Mouse (Mus musculus) limb, embryonic 14.5 days (tissue): ENCODE measurements at regions not wholly inside any gene's neighbourhood (a gene's known extent, or its start where the extent isn't known, plus 50 kb on each side); places are given as distances from the start of the nearest gene placed in this dataset.

Experiments
- ATAC-seq: fragments of 200-750 bp; cut with Nextera tagmentation; 2 replicates; pipeline ENCODE4 v1.8.0; 2017; ENCODE audit warnings: low read depth, moderate number of reproducible peaks, moderate TSS enrichment; ENCODE audit not compliant: low FRiP score
- DNase-seq: peaks from one replicate; pipeline ENCODE4 v3.0.0-alpha.2; 2015; ENCODE audit warnings: low spot score
- H3K27ac ChIP-seq: fragments of 300-500 bp; sonication (generic); replicated peaks from 2 replicates; pipeline ENCODE4 v1.5.1; 2014; ENCODE audit warnings: low read depth, mild to moderate bottlenecking, low read length, moderate library complexity, mixed read lengths
- H3K27me3 ChIP-seq: fragments of 300-500 bp; sonication (generic); 2 replicates; pipeline ENCODE4 v1.6.1; 2014; ENCODE audit warnings: low read length, mixed read lengths; ENCODE audit not compliant: control insufficient read depth, insufficient read depth
- H3K36me3 ChIP-seq: fragments of 300-500 bp; sonication (generic); 2 replicates; pipeline ENCODE4 v1.6.1; 2014; ENCODE audit warnings: mild to moderate bottlenecking, low read length, moderate library complexity, mixed read lengths; ENCODE audit not compliant: control insufficient read depth, insufficient read depth
- H3K4me1 ChIP-seq: fragments of 300-500 bp; sonication (generic); 2 replicates; pipeline ENCODE4 v1.6.1; 2014; ENCODE audit warnings: antibody characterized with exemption, low read length, mixed read lengths; ENCODE audit not compliant: control insufficient read depth, insufficient read depth
- H3K4me2 ChIP-seq: fragments of 300-500 bp; sonication (generic); replicated peaks from 2 replicates; pipeline ENCODE4 v1.6.1; 2014; ENCODE audit warnings: low read depth, mild to moderate bottlenecking, low read length, moderate library complexity; ENCODE audit not compliant: severe bottlenecking
- H3K4me3 ChIP-seq: fragments of 300-500 bp; sonication (generic); replicated peaks from 2 replicates; pipeline ENCODE4 v1.5.1; 2014; ENCODE audit warnings: low read length
- H3K9ac ChIP-seq: fragments of 300-500 bp; sonication (generic); 2 replicates; pipeline ENCODE4 v1.6.1; 2014; ENCODE audit warnings: mild to moderate bottlenecking, low read depth, low read length, moderate library complexity; ENCODE audit not compliant: severe bottlenecking
- H3K9me3 ChIP-seq: fragments of 300-500 bp; sonication (generic); 2 replicates; pipeline ENCODE4 v1.6.1; 2016; ENCODE audit warnings: low read length; ENCODE audit not compliant: control insufficient read depth
- POLR2A ChIP-seq: fragments of 200-500 bp; IDR thresholded peaks from 2 replicates; pipeline ENCODE4 v1.8.0; 2012; ENCODE audit warnings: inconsistent platforms, mild to moderate bottlenecking, moderate library complexity, borderline replicate concordance; ENCODE audit not compliant: insufficient read depth, insufficient read length; ENCODE audit errors: extremely low read depth
- WGBS: fragments of 180-500 bp; shearing (Covaris S2); extraction: QIAGEN DNeasy Blood & Tissue Kit; methylation state at CpG from one replicate; pipeline ENCODE4 v1.1.7; 2014; 5-methylcytosine and 5-hydroxymethylcytosine counted together

- Histone ChIP-seq H3K36me3 (no peaks in the 10 kb centered on the region), H3K9ac (no peak overlapping the region), H3K4me2 (no peak overlapping the region), H3K4me3 (no peak overlapping the region), H3K27me3 (no peaks in the 10 kb centered on the region), H3K4me1 (no peaks in the 10 kb centered on the region), H3K27ac (no peak overlapping the region), H3K9me3 (no peaks in the 10 kb centered on the region)
- no peak for ATAC-seq
- 29% methylated on average over 12 of the region's 12 CpGs for WGBS
- DNase-seq = no peak
- TF ChIP-seq POLR2A = no peak
Observed at GRCm38 (mm10) chr19:6600873-6601530, 58.2 kb upstream of the Slc22a12 start.

GRCm38 (mm10) chr19:6599281-6599680 is 56.4 kb upstream of the Slc22a12 start:
- no peak for DNase-seq
- Histone ChIP-seq H3K36me3 (no peaks in the 10 kb centered on the region), H3K4me3 (no peak overlapping the region), H3K4me2 (no peak overlapping the region), H3K9ac (no peak overlapping the region), H3K9me3 (no peaks in the 10 kb centered on the region), H3K27me3 (no peaks in the 10 kb centered on the region), H3K27ac (no peak overlapping the region), H3K4me1 (no peaks in the 10 kb centered on the region)
- 79% methylated on average over 3 of the region's 3 CpGs for WGBS
- ATAC-seq = no peak
- no peak for TF ChIP-seq POLR2A

GRCm38 (mm10) chr19:6598186-6598585 is 55.4 kb upstream of the Slc22a12 start:
- DNase-seq (no peak), ATAC-seq (no peak)
- H3K27ac ChIP-seq = no peak overlapping the region
- H3K4me1 ChIP-seq = no peaks in the 10 kb centered on the region
- no peaks in the 10 kb centered on the region for H3K27me3 ChIP-seq
- no peaks in the 10 kb centered on the region for H3K36me3 ChIP-seq
- H3K9me3 ChIP-seq = no peaks in the 10 kb centered on the region
- no peak overlapping the region for H3K4me2 ChIP-seq
- no peak overlapping the region for H3K9ac ChIP-seq
- H3K4me3 ChIP-seq = no peak overlapping the region
- TF ChIP-seq POLR2A = no peak
- WGBS = 79% methylated on average over 3 of the region's 3 CpGs

GRCm38 (mm10) chr19:6595801-6596200 is 53.0 kb upstream of the Slc22a12 start:
- Histone ChIP-seq H3K27ac (no peak overlapping the region), H3K9me3 (no peaks in the 10 kb centered on the region), H3K36me3 (no peaks in the 10 kb centered on the region), H3K4me3 (no peak overlapping the region), H3K4me2 (no peak overlapping the region), H3K27me3 (no peaks in the 10 kb centered on the region), H3K4me1 (no peaks in the 10 kb centered on the region), H3K9ac (no peak overlapping the region)
- TF ChIP-seq POLR2A = no peak
- ATAC-seq (no peak), DNase-seq (no peak)
- 66% methylated on average over 9 of the region's 9 CpGs for WGBS
